Mouse (Mus musculus) embryonic facial prominence, embryonic 10.5 days (tissue): ENCODE results near the gene Olfr1411. TPM values are rescaled to one million over a fixed set of nuclear protein-coding genes. Genes with fewer than 3 reads are reported as not detected.
A peak's percentile ranks its signal among the peaks of the same experiment; 100 is the strongest.

Source experiments
- DNase-seq: peaks from one replicate; pipeline ENCODE4 v3.0.0-alpha.2; 2017; ENCODE audit warnings: low spot score
- H3K27ac ChIP-seq: fragments of 300-500 bp; sonication (generic); replicated peaks from 2 replicates; pipeline ENCODE4 v1.5.1; 2016; ENCODE audit warnings: mild to moderate bottlenecking
- H3K27me3 ChIP-seq: fragments of 300-500 bp; sonication (generic); replicated peaks from 2 replicates; pipeline ENCODE4 v1.6.1; 2016; ENCODE audit warnings: low read depth, mild to moderate bottlenecking; ENCODE audit not compliant: poor library complexity, severe bottlenecking
- H3K36me3 ChIP-seq: fragments of 300-500 bp; sonication (generic); replicated peaks from 2 replicates; pipeline ENCODE4 v1.6.1; 2016; ENCODE audit warnings: mild to moderate bottlenecking, moderate library complexity
- H3K4me1 ChIP-seq: fragments of 300-500 bp; sonication (generic); 2 replicates; pipeline ENCODE4 v1.6.1; 2016
- H3K4me3 ChIP-seq: fragments of 300-500 bp; sonication (generic); 2 replicates; pipeline ENCODE4 v1.5.1; 2016; ENCODE audit warnings: mild to moderate bottlenecking, moderate library complexity
- H3K9me3 ChIP-seq: fragments of 300-500 bp; sonication (generic); 2 replicates; pipeline ENCODE4 v1.6.1; 2016; ENCODE audit warnings: mild to moderate bottlenecking
- WGBS: fragments of 180-500 bp; shearing (Covaris S2); methylation state at CpG from one replicate; pipeline ENCODE4 v1.1.7; 2016; 5-methylcytosine and 5-hydroxymethylcytosine counted together
- polyA plus RNA-seq: library from polyadenylated mRNA; unstranded; fragments of >200 nt; fragmentation: Nextera tagmentation; extraction: Ambion mirVana; gene quantifications from 2 replicates; pipeline ENCODE4 v1.2.1, GENCODE M21; 2016

The Olfr1411 gene
- polyA plus RNA-seq, 1 experiment from 2014 or later = not detected

DNA sequence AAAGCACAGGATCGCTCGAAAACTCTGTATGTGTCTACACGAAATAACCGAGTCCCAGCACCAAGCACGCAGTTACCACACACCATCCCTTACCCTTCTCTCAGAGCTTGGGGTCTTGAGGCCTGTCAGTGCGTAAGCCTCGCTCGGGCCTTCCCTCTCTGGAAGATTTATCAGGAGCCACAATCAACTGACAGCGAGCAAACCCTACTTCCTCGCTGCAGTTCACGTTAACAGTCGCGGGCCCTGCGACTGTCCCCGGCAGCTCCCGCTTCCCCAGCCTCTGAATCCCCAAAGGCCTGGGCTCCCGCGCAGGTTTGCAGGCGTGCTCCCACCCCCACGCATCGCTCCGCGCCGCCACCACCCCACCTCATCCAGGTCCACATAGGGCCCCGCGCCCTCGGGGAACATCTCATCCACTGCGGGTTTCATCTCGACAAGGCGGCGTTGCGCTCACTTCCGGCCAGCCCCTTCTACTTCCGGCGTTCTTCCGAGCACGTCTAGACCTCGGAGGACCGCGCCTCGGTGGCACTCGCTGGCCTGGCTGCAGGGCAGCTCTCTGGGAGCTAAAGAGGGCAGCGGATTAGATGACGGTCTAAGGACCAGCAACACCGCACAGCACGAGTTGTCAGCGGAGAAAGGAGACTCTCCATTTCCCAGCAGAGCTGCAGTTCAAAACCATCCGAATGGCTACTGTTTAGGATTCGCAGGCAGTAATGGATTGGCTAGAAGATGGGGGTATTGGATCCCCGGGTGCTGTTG is 47.5 kb downstream of the Olfr1411 start, which contains the start of gene Cops9:
Cops9 (minus strand) TSS at position 472 of the 759 bp plus-strand sequence.
- DNase-seq = peak; percentile 93
- Histone ChIP-seq H3K27ac (peak within 1 kb of the TSS; percentile 84), H3K9me3 (no peaks in the 10 kb centered on the region), H3K4me3 (peak within 1 kb of the TSS; percentile 71), H3K4me1 (peaks cover 27% of the 10 kb centered on the region), H3K27me3 (peaks cover 4% of the 10 kb centered on the region; the same call in 1 of the 2 replicates), H3K36me3 (peaks cover 36% of the 10 kb centered on the region)
- WGBS = 2% methylated on average over 50 of the region's 50 CpGs

DNA sequence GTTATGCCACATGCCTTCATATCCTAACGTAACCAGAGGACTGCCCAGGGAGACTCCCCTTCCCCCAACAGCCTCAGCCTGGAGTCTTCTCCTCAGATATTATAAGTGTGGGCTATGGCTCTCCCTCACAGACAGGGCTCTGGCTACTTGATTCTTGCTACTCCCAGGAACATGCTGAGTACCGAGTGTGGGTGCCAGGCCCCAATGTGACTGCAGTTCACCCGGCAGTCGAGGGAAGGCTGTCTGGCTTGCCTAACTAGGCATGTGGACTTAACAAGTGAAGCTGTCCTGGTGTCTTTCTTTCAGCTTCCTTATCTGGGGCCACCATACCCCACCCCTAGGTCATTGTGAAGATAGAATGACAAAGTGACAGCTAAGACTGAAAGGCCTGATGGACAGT is 49.5 kb downstream of the Olfr1411 start:
- no peaks in the 10 kb centered on the region for H3K9me3 ChIP-seq
- no peak overlapping the region for H3K27ac ChIP-seq
- peaks cover 9% of the 10 kb centered on the region for H3K27me3 ChIP-seq
- H3K4me1 ChIP-seq = peaks cover 35% of the 10 kb centered on the region
- H3K36me3 ChIP-seq = peaks cover 16% of the 10 kb centered on the region
- WGBS = 89% methylated on average over 4 of the region's 4 CpGs
- no peak for DNase-seq
- H3K4me3 ChIP-seq = no peak overlapping the region

GRCm38 (mm10) chr1:92644916-92645315 is 50.7 kb downstream of the Olfr1411 start:
- WGBS = 74% methylated on average over 5 of the region's 5 CpGs
- Histone ChIP-seq H3K27me3 (peaks cover 9% of the 10 kb centered on the region), H3K4me3 (no peak overlapping the region), H3K4me1 (peaks cover 33% of the 10 kb centered on the region), H3K36me3 (peaks cover 3% of the 10 kb centered on the region), H3K27ac (no peak overlapping the region), H3K9me3 (no peaks in the 10 kb centered on the region)
- DNase-seq = no peak

- peaks cover 25% of the 10 kb centered on the region for H3K4me1 ChIP-seq
- WGBS = 61% methylated on average over 2 of the region's 2 CpGs
- no peaks in the 10 kb centered on the region for H3K9me3 ChIP-seq
- no peak overlapping the region for H3K27ac ChIP-seq
- peaks cover 11% of the 10 kb centered on the region for H3K27me3 ChIP-seq
- H3K4me3 ChIP-seq = no peak overlapping the region
- no peak for DNase-seq
- H3K36me3 ChIP-seq = no peaks in the 10 kb centered on the region
These were observed 51.9 kb downstream of the Olfr1411 start for GRCm38 (mm10) chr1:92646111-92646510.

- peaks cover 14% of the 10 kb centered on the region for H3K27me3 ChIP-seq
- peaks cover 23% of the 10 kb centered on the region for H3K4me1 ChIP-seq
- no peaks in the 10 kb centered on the region for H3K36me3 ChIP-seq
- no peak overlapping the region for H3K27ac ChIP-seq
- H3K9me3 ChIP-seq = no peaks in the 10 kb centered on the region
- H3K4me3 ChIP-seq = no peak overlapping the region
- 85% methylated on average over 7 of the region's 7 CpGs for WGBS
- no peak for DNase-seq
These were observed 52.4 kb downstream of the Olfr1411 start for GRCm38 (mm10) chr1:92646601-92647000.

- no peak overlapping the region for H3K4me3 ChIP-seq
- H3K9me3 ChIP-seq = no peaks in the 10 kb centered on the region
- 72% methylated on average over 4 of the region's 4 CpGs for whole genome bisulfite sequencing
- peaks cover 14% of the 10 kb centered on the region for H3K27me3 ChIP-seq
- H3K36me3 ChIP-seq = no peaks in the 10 kb centered on the region
- H3K27ac ChIP-seq = no peak overlapping the region
- DNase-seq = no peak
- peaks cover 22% of the 10 kb centered on the region for H3K4me1 ChIP-seq
These were observed 52.8 kb downstream of the Olfr1411 start for GRCm38 (mm10) chr1:92647026-92647425.

Other genes with a start within 250 kb of the Olfr1411 start
- 319 and 321 TPM in 2 replicates for gene Ndufa10, start 120.6 kb upstream of the Olfr1411 start, polyA plus RNA-seq
- not detected in 2 replicates for gene Olfr1416, start 109.3 kb upstream of the Olfr1411 start, polyA plus RNA-seq
- 0.15 TPM in 1 of 2 replicates, not detected in the other for gene Olfr1415, start 98.3 kb upstream of the Olfr1411 start, polyA plus RNA-seq
- 0.05 TPM in 1 of 2 replicates, not detected in the other for gene Olfr1414, start 75.8 kb upstream of the Olfr1411 start, polyA plus RNA-seq
- gene Olfr1413, start 23.1 kb upstream of the Olfr1411 start, polyA plus RNA-seq = not detected in 2 replicates
- gene Olfr1412, start 8.6 kb upstream of the Olfr1411 start, polyA plus RNA-seq = not detected in 2 replicates
- gene Olfr1410, start 11.4 kb downstream of the Olfr1411 start, polyA plus RNA-seq = not detected in 2 replicates
- gene Olfr12, start 23.4 kb downstream of the Olfr1411 start, polyA plus RNA-seq = not detected in 2 replicates
- 341 and 342 TPM in 2 replicates for gene Cops9, start 47.6 kb downstream of the Olfr1411 start, polyA plus RNA-seq
- 0.05 TPM in 1 of 2 replicates, not detected in the other for gene Otos, start 54.4 kb downstream of the Olfr1411 start, polyA plus RNA-seq
- 84.1 and 89.0 TPM in 2 replicates for gene Gpc1, start 237.2 kb downstream of the Olfr1411 start, polyA plus RNA-seq